Mouse (Mus musculus) midbrain, embryonic 14.5 days (tissue): Measurements from ENCODE around the gene Kcns3. TPM values are rescaled to one million over a fixed set of nuclear protein-coding genes. Genes with fewer than 3 reads are reported as not detected.

Experiments
- ATAC-seq: fragments of 200-750 bp; cut with Nextera tagmentation; 2 replicates; pipeline ENCODE4 v1.8.0; 2017; ENCODE audit warnings: moderate number of reproducible peaks, moderate library complexity; ENCODE audit not compliant: low FRiP score, low TSS enrichment
- DNase-seq: peaks from one replicate; pipeline ENCODE4 v3.0.0-alpha.2; 2015
- H3K27ac ChIP-seq: fragments of 300-500 bp; sonication (generic); replicated peaks from 2 replicates; pipeline ENCODE4 v1.5.1; 2014; ENCODE audit warnings: mild to moderate bottlenecking, low read depth, low read length, moderate library complexity
- H3K27me3 ChIP-seq: fragments of 300-500 bp; sonication (generic); 2 replicates; pipeline ENCODE4 v1.6.1; 2014; ENCODE audit warnings: low read length, control low read depth, mixed read lengths; ENCODE audit not compliant: control insufficient read depth, insufficient read depth
- H3K36me3 ChIP-seq: fragments of 300-500 bp; sonication (generic); 2 replicates; pipeline ENCODE4 v1.6.1; 2014; ENCODE audit warnings: low read length, control low read depth; ENCODE audit not compliant: control insufficient read depth, insufficient read depth
- H3K4me1 ChIP-seq: fragments of 300-500 bp; sonication (generic); 2 replicates; pipeline ENCODE4 v1.6.1; 2014; ENCODE audit warnings: mild to moderate bottlenecking, antibody characterized with exemption, low read length, control low read depth; ENCODE audit not compliant: control insufficient read depth, insufficient read depth
- H3K4me2 ChIP-seq: fragments of 300-500 bp; sonication (generic); 2 replicates; pipeline ENCODE4 v1.6.1; 2014; ENCODE audit warnings: mild to moderate bottlenecking, low read length, moderate library complexity
- H3K4me3 ChIP-seq: fragments of 300-500 bp; sonication (generic); replicated peaks from 2 replicates; pipeline ENCODE4 v1.5.1; 2014; ENCODE audit warnings: low read depth, low read length
- H3K9ac ChIP-seq: fragments of 300-500 bp; sonication (generic); replicated peaks from 2 replicates; pipeline ENCODE4 v1.6.1; 2014; ENCODE audit warnings: mild to moderate bottlenecking, low read length, moderate library complexity
- H3K9me3 ChIP-seq: fragments of 300-500 bp; sonication (generic); 2 replicates; pipeline ENCODE4 v1.6.1; 2016; ENCODE audit warnings: low read length, control low read depth, mixed read lengths; ENCODE audit not compliant: control insufficient read depth
- WGBS: fragments of 180-500 bp; shearing (Covaris S2); extraction: QIAGEN DNeasy Blood & Tissue Kit; methylation state at CpG from one replicate; pipeline ENCODE4 v1.1.7; 2014; 5-methylcytosine and 5-hydroxymethylcytosine counted together
- polyA plus RNA-seq: library from polyadenylated mRNA; unstranded; fragments of >200 nt; fragmentation: Nextera tagmentation; extraction: Ambion mirVana; gene quantifications from 2 replicates; pipeline ENCODE4 v1.2.1, GENCODE M21; 2014

The Kcns3 gene
- polyA plus RNA-seq: 0.18 and 0.46 TPM in 2 replicates

DNA sequence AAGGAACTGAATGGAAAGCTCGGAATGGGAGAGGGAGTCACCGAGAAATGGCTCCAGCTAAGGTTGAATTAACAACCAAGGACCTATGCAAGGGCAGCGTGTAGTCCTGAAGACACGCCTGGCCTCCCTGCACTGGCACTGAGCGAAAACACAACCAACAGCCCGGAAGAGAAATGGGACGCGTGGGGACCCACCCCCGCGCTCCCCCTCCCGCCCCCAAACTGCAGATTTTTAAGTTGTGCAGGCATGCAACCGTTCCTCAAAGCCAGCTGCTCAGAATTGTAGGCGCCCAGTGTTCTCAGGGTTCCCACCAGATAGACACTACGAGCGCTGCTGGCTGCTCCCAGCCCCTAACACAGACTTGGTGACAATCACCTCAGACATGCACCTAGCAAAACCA, at the start of gene Kcns3:
Gene Kcns3, minus strand, starts transcription at position 42 of the 400 bp plus-strand sequence.
- Histone ChIP-seq H3K4me3 (peak within 1 kb of the TSS; percentile 53), H3K9me3 (no peaks in the 10 kb centered on the region), H3K4me1 (peaks cover 15% of the 10 kb centered on the region), H3K36me3 (no peaks in the 10 kb centered on the region), H3K4me2 (peak within 1 kb of the TSS; percentile 97), H3K27me3 (peaks cover 43% of the 10 kb centered on the region), H3K9ac (peak within 1 kb of the TSS; percentile 50), H3K27ac (no peak within 1 kb of the TSS)
- WGBS: 18% methylated on average over 15 of the region's 15 CpGs
- ATAC-seq (no peak), DNase-seq (no peak)

DNA sequence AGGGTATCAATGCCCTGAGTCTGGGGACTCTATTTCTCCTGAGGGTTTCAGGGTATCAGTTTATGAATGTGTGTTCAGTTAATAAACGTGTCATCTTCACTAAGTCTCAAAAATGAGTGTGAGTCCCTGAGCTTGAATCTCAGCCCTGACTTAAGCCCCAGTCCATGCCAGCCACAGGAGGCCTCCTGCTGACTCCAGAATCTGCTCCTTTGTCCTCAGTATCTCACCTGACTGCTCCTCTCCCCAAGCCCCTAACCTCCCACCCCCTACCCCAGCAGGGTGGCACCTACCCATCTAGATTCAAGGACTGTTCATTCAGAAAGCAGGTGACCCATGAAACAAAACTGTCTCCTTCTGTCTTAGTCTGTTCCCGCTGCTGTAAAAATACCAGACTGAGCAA, 47.7 kb upstream of the Kcns3 start:
- no peak overlapping the region for H3K4me2 ChIP-seq
- DNase-seq (no peak), ATAC-seq (no peak)
- no peak overlapping the region for H3K27ac ChIP-seq
- 38% methylated on average over 2 of the region's 2 CpGs for WGBS
- H3K4me1 ChIP-seq: no peaks in the 10 kb centered on the region
- H3K27me3 ChIP-seq: no peaks in the 10 kb centered on the region
- no peaks in the 10 kb centered on the region for H3K9me3 ChIP-seq
- no peak overlapping the region for H3K9ac ChIP-seq
- no peak overlapping the region for H3K4me3 ChIP-seq
- no peaks in the 10 kb centered on the region for H3K36me3 ChIP-seq

DNA sequence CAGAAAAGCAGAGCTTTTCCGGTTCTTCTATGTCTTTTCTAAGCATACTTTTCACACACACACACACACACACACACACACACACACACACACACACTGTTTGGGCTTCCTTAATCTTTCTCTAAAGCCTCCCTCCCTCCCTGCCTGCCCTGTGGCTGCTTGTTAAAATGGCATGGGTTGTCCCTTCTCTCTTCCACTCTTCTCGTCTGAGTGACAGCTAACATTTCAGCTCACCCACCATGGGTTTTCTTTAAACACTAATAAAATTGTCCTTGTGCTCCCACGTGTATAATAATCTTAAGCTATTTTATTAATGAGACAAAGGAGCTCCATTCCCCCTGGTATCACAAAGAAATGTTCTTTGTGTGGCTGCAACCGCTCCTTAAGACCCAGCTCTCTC, 47.2 kb upstream of the Kcns3 start:
- 16% methylated on average over 4 of the region's 4 CpGs for WGBS
- DNase-seq (no peak), ATAC-seq (no peak)
- no peaks in the 10 kb centered on the region for H3K9me3 ChIP-seq
- H3K36me3 ChIP-seq: no peaks in the 10 kb centered on the region
- no peak overlapping the region for H3K9ac ChIP-seq
- no peak overlapping the region for H3K27ac ChIP-seq
- H3K27me3 ChIP-seq: no peaks in the 10 kb centered on the region
- H3K4me2 ChIP-seq: no peak overlapping the region
- H3K4me3 ChIP-seq: no peak overlapping the region
- H3K4me1 ChIP-seq: no peaks in the 10 kb centered on the region

DNA sequence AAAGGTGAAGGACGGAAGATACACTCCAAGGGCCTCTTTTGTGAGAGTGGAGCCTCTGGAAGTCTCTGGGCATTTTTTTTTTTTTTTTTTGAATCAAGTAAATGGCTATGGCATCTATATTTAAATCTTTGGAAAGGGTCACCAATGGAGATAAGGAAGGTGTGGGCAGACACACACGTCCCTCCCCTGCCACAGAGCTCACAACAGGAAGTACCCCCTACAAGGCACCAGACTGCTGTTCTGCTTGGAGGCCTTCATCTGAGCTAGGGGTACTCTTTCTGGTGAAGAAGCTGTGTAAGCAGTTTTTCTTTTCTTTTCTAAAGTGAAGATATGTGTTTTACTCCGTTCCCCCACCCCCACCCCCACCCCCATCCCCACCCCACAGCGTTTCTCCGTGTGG, 46.0 kb upstream of the Kcns3 start:
- no peak overlapping the region for H3K9ac ChIP-seq
- no peak for DNase-seq
- no peaks in the 10 kb centered on the region for H3K4me1 ChIP-seq
- WGBS: 48% methylated on average over 5 of the region's 5 CpGs
- no peaks in the 10 kb centered on the region for H3K36me3 ChIP-seq
- H3K27me3 ChIP-seq: no peaks in the 10 kb centered on the region
- no peaks in the 10 kb centered on the region for H3K9me3 ChIP-seq
- no peak for ATAC-seq
- peak overlapping the region; percentile 41; the same call in 1 of the 2 replicates for H3K4me2 ChIP-seq
- no peak overlapping the region for H3K4me3 ChIP-seq
- no peak overlapping the region for H3K27ac ChIP-seq

DNA sequence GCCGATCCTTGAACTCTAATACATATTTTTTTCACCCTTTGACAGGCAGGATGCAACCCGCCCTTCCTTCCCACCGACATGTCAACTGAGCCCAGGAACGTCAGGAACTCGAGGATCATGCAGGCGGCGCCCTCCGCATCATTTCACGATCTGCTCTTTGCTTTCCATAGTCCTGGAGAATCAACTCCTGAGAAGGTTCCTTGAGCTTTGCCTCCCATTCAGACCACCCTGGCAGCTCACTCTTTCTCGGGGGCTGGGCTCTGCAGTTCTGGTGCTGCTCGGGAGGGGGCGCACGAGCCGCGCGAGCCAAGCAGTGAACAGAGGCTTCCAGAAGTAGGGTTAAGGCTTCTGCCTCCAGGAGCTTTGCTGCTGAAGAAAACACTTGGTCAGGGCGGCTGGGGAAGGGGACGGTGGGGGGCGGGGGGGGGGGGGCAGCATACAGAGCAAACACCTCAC, 45.3 kb upstream of the Kcns3 start:
- 9% methylated on average over 18 of the region's 19 CpGs for WGBS
- peak; percentile 73; the same call in 1 of the 2 replicates for ATAC-seq
- H3K4me1 ChIP-seq: no peaks in the 10 kb centered on the region
- no peak overlapping the region for H3K27ac ChIP-seq
- no peak overlapping the region for H3K4me3 ChIP-seq
- H3K4me2 ChIP-seq: peak overlapping the region; percentile 41
- H3K9me3 ChIP-seq: no peaks in the 10 kb centered on the region
- no peaks in the 10 kb centered on the region for H3K36me3 ChIP-seq
- H3K27me3 ChIP-seq: no peaks in the 10 kb centered on the region
- H3K9ac ChIP-seq: no peak overlapping the region
- peak; percentile 70 for DNase-seq

DNA sequence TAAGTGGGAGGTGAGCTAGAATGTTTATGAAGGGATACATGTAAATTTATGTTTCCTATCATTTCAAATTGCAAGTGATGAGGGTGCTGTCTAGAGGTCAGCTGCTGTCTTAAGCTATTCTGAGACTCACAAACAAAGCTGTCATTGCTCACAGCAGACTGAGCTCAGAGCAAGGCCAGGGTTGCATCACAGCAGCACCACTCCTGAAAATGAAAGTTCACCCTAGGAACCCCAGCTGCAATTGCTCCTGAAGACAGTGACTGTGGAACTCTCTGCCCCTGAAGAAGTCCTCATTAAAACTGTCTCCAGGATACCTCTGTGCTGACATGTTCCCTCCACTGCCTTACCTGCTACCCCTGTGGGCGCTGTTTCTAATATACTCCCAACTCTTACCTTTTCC, 44.2 kb upstream of the Kcns3 start:
- H3K4me1 ChIP-seq: no peaks in the 10 kb centered on the region
- no peak overlapping the region for H3K4me2 ChIP-seq
- no peaks in the 10 kb centered on the region for H3K9me3 ChIP-seq
- no peak for DNase-seq
- H3K4me3 ChIP-seq: no peak overlapping the region
- no peaks in the 10 kb centered on the region for H3K36me3 ChIP-seq
- no peak overlapping the region for H3K9ac ChIP-seq
- no peaks in the 10 kb centered on the region for H3K27me3 ChIP-seq
- H3K27ac ChIP-seq: no peak overlapping the region
- 97% methylated on average over 1 of the region's 1 CpGs for WGBS
- no peak for ATAC-seq

DNA sequence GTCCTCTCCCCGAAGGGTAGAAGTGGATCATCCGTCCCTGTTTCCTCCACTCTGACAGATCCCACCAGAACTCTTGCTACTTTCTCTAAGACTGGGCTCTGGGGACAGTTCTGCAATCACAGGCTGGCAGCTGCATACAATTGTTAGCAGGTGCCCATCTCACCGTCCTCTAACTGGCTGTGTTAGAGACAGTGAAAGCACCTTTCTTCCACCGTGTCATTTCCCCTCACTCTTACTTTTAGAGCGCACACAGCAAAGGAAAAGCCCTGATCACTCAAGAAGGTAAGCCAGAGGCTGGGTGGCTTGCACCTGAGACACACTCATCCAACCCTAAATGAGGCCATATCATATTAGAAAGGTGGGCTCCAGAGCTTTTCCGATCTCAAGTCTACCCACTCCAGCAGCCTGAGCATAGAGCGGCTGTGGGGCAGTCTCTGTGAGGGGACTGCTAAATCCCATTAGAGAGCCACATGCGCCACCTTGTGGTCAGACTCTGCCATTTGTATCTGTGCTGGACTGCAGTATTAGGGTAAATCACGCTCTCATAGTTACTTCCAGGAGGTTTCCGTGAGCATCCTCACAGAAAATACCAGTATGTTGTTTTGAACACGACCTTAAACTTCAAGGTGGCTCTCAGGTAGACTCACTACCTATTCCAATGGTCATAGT, 27.8 kb upstream of the Kcns3 start:
- no peak overlapping the region for H3K9ac ChIP-seq
- WGBS: 32% methylated on average over 11 of the region's 11 CpGs

DNA sequence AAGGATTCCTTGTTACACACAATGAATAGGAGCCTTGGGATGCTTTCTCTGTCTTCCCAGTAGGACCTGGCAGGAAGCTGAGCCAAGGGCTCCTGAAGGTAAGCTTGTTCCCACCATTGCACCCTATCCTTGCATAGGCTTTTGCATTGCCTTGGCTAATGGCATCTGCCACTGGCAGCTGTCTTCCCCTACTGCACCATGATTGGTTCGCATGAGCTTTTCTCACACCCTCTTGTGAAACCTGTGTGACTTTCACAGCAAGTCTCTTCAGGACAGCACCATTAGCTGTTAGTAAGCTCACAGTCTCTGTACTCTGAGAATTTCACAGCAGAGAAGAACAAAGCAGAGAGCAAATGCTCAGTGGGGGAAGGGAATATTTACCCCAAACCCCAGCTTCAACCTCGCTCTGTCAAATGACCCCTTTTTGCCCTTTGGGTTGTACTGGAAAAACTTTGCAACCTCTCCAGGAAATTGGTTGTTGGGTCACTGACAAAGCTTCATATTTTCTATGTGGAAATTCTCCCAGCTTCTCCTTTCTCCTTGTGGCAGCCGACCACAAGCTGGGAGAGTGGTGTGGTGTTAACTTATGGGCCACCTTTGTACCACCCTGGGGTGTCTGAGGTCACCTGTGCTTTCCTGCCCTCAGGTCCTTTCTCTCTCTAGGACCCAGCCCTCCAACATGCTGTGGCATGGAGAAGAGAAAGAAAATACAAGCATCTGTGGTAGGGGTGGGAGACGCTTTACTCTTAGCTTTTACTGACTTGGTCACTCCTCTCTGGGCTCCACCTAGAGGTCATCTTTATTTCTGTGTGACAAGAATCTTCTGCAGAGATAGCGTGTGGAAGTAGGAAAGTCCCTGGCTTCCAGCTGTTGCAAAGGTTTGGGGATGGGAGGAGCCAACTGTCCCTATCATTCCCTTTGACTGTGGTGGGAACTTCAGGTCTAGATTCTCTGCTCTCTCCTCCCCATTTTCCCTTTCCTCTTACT, 26.8 kb upstream of the Kcns3 start:
- DNase-seq (peak; percentile 9), ATAC-seq (no peak)
- Histone ChIP-seq H3K36me3 (no peaks in the 10 kb centered on the region), H3K27me3 (no peaks in the 10 kb centered on the region), H3K9ac (no peak overlapping the region), H3K4me2 (no peak overlapping the region), H3K27ac (no peak overlapping the region), H3K4me3 (no peak overlapping the region), H3K9me3 (no peaks in the 10 kb centered on the region), H3K4me1 (no peaks in the 10 kb centered on the region)
- 60% methylated on average over 5 of the region's 5 CpGs for WGBS

More for the DNA sequence above, 27.8 kb upstream of the Kcns3 start:
- no peaks in the 10 kb centered on the region for H3K36me3 ChIP-seq
- peak; percentile 97 for DNase-seq
- peak; percentile 92 for ATAC-seq
- H3K9me3 ChIP-seq: no peaks in the 10 kb centered on the region
- H3K4me1 ChIP-seq: no peaks in the 10 kb centered on the region
- H3K4me2 ChIP-seq: peak overlapping the region; percentile 18
- no peak overlapping the region for H3K4me3 ChIP-seq
- no peak overlapping the region for H3K27ac ChIP-seq
- H3K27me3 ChIP-seq: no peaks in the 10 kb centered on the region
